Mouse (Mus musculus): Measurements from ENCODE around the gene Smg9.

DNA sequence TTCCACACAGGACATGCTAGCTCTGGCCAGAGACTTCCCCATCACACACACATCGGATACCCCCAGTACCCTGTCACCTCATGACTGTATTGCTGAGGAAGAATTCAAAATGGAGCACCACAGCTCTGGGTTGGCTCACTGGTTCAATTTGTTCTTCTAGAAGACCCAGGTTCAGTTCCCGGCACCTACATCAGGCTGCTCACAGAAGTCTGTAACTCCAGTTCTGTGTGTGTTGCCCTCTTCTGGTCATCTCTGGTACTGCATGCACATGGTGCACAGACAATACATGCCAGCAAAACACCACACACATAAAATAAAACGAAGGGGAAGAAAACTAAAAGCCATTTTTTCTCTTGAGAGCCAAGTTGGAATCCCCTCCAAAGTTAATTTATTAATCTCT is 69.7 kb downstream of the Smg9 start:
- no peak for TF ChIP-seq POLR2A (IDR thresholded peaks at IDR 0.05; ENCODE audit: low read depth, low read length)
- TF ChIP-seq CTCF (IDR thresholded peaks at IDR 0.05; ENCODE audit: extremely low read depth, insufficient read depth, insufficient read length, insufficient replicate concordance) = no peak

All from spleen, adult 2 months (tissue).